Mouse (Mus musculus): ENCODE results near the gene Adam20.
"Not testable (repeated sequence)": the region's sequence is repeated elsewhere in the genome, so short reads cannot be mapped to it uniquely, and the experiment has no call there.

Adam20 gene

GRCm38 (mm10) chr8:40792973-40793372, at the start of gene Adam20:
Adam20 (plus strand) TSS chr8:40793273.
- not testable (repeated sequence) for DNase-seq (ENCODE audit: extremely low read depth, low read depth)

GRCm38 (mm10) chr8:40751908-40752307, 41.2 kb upstream of the Adam20 start, which contains the start of gene Adam25:
Adam25 (plus strand) TSS chr8:40752208.
- not testable (repeated sequence) for DNase-seq (ENCODE audit: extremely low read depth, low read depth)

GRCm38 (mm10) chr8:40783320-40783719, 9.8 kb upstream of the Adam20 start:
- DNase-seq (ENCODE audit: extremely low read depth, low read depth) = no peak

GRCm38 (mm10) chr8:40803379-40804079, 10.5 kb downstream of the Adam20 start:
- no peak for DNase-seq (ENCODE audit: extremely low read depth, low read depth)

All from MEL-GATA-1-ER (cell line).